Mouse (Mus musculus) forebrain, embryonic 12.5 days (tissue): Measurements from ENCODE around the gene Borcs7. TPM values are rescaled to one million over a fixed set of nuclear protein-coding genes. Genes with fewer than 3 reads are reported as not detected.
"Not testable (repeated sequence)": the region's sequence is repeated elsewhere in the genome, so short reads cannot be mapped to it uniquely, and the experiment has no call there.

Source experiments
- ATAC-seq: fragments of 200-750 bp; cut with Nextera tagmentation; 2 replicates; pipeline ENCODE4 v1.8.0; 2017; ENCODE audit warnings: moderate TSS enrichment; ENCODE audit not compliant: low FRiP score
- H3K27ac ChIP-seq: fragments of 300-500 bp; sonication (generic); 2 replicates; pipeline ENCODE4 v1.5.1; 2016; ENCODE audit warnings: mild to moderate bottlenecking
- H3K27me3 ChIP-seq: fragments of 300-500 bp; sonication (generic); 2 replicates; pipeline ENCODE4 v1.6.1; 2016; ENCODE audit warnings: mild to moderate bottlenecking
- H3K36me3 ChIP-seq: fragments of 300-500 bp; sonication (generic); replicated peaks from 2 replicates; pipeline ENCODE4 v1.6.1; 2016; ENCODE audit warnings: mild to moderate bottlenecking
- H3K4me1 ChIP-seq: fragments of 300-500 bp; sonication (generic); 2 replicates; pipeline ENCODE4 v1.6.1; 2016
- H3K4me2 ChIP-seq: fragments of 300-500 bp; sonication (generic); 2 replicates; pipeline ENCODE4 v1.6.1; 2016; ENCODE audit warnings: mild to moderate bottlenecking, moderate library complexity
- H3K4me3 ChIP-seq: fragments of 300-500 bp; sonication (generic); replicated peaks from 2 replicates; pipeline ENCODE4 v1.5.1; 2016; ENCODE audit warnings: mild to moderate bottlenecking
- H3K9ac ChIP-seq: fragments of 300-500 bp; sonication (generic); 2 replicates; pipeline ENCODE4 v1.6.1; 2016; ENCODE audit warnings: mild to moderate bottlenecking
- H3K9me3 ChIP-seq: fragments of 300-500 bp; sonication (generic); 2 replicates; pipeline ENCODE4 v1.6.1; 2016
- WGBS: fragments of 180-500 bp; shearing (Covaris S2); methylation state at CpG from one replicate; pipeline ENCODE4 v1.1.7; 2016; 5-methylcytosine and 5-hydroxymethylcytosine counted together
- polyA plus RNA-seq: library from polyadenylated mRNA; unstranded; fragments of >200 nt; fragmentation: Nextera tagmentation; extraction: Ambion mirVana; gene quantifications from 2 replicates; pipeline ENCODE4 v1.2.1, GENCODE M21; 2016

Gene Borcs7
- polyA plus RNA-seq, 1 experiment from 2014 or later, result 14.8 TPM

- ATAC-seq, result peak; percentile 53; the same call in 1 of the 2 replicates
- Histone ChIP-seq H3K4me2 (no peak overlapping the region), H3K4me1 (peaks cover 7% of the 10 kb centered on the region; the same call in 1 of the 2 replicates), H3K9me3 (no peaks in the 10 kb centered on the region), H3K36me3 (no peaks in the 10 kb centered on the region), H3K27ac (peak overlapping the region; percentile 16; the same call in 1 of the 2 replicates), H3K9ac (no peak overlapping the region), H3K27me3 (no peaks in the 10 kb centered on the region), H3K4me3 (no peak overlapping the region)
- WGBS, result 56% methylated on average over 8 of the region's 8 CpGs
Observed at GRCm38 (mm10) chr19:46727140-46727736, 37.5 kb downstream of the Borcs7 start.

GRCm38 (mm10) chr19:46727945-46728540, 38.3 kb downstream of the Borcs7 start:
- H3K4me2 ChIP-seq, result no peak overlapping the region
- peaks cover 7% of the 10 kb centered on the region; the same call in 1 of the 2 replicates for H3K4me1 ChIP-seq
- WGBS, result 88% methylated on average over 11 of the region's 11 CpGs
- ATAC-seq, result no peak
- H3K4me3 ChIP-seq, result no peak overlapping the region
- no peak overlapping the region; the same call in 1 of the 2 replicates for H3K27ac ChIP-seq
- no peaks in the 10 kb centered on the region for H3K27me3 ChIP-seq
- H3K36me3 ChIP-seq, result no peaks in the 10 kb centered on the region
- no peak overlapping the region for H3K9ac ChIP-seq
- no peaks in the 10 kb centered on the region for H3K9me3 ChIP-seq

GRCm38 (mm10) chr19:46728909-46729308, 39.2 kb downstream of the Borcs7 start:
- H3K9me3 ChIP-seq, result no peaks in the 10 kb centered on the region
- no peak for ATAC-seq
- no peaks in the 10 kb centered on the region for H3K36me3 ChIP-seq
- H3K4me2 ChIP-seq, result no peak overlapping the region
- no peak overlapping the region for H3K27ac ChIP-seq
- no peaks in the 10 kb centered on the region for H3K27me3 ChIP-seq
- WGBS, result 84% methylated on average over 3 of the region's 3 CpGs
- H3K4me1 ChIP-seq, result peaks cover 7% of the 10 kb centered on the region; the same call in 1 of the 2 replicates
- H3K4me3 ChIP-seq, result no peak overlapping the region
- H3K9ac ChIP-seq, result no peak overlapping the region

GRCm38 (mm10) chr19:46731351-46731750, 41.6 kb downstream of the Borcs7 start:
- Histone ChIP-seq H3K4me3 (no peak overlapping the region), H3K36me3 (no peaks in the 10 kb centered on the region), H3K27me3 (no peaks in the 10 kb centered on the region), H3K4me2 (no peak overlapping the region), H3K27ac (no peak overlapping the region), H3K9me3 (no peaks in the 10 kb centered on the region), H3K9ac (no peak overlapping the region), H3K4me1 (peaks cover 7% of the 10 kb centered on the region; the same call in 1 of the 2 replicates)
- no peak for ATAC-seq
- WGBS, result 92% methylated on average over 10 of the region's 10 CpGs

GRCm38 (mm10) chr19:46732673-46733072, 43.0 kb downstream of the Borcs7 start:
- not testable (repeated sequence) for H3K9me3 ChIP-seq, H3K9ac ChIP-seq, H3K4me3 ChIP-seq, H3K27me3 ChIP-seq, H3K27ac ChIP-seq, ATAC-seq, H3K36me3 ChIP-seq, H3K4me1 ChIP-seq, H3K4me2 ChIP-seq
- 96% methylated on average over 5 of the region's 5 CpGs for WGBS

GRCm38 (mm10) chr19:46733626-46734025, 43.9 kb downstream of the Borcs7 start:
- no peak for ATAC-seq
- Histone ChIP-seq H3K9ac (no peak overlapping the region), H3K27ac (no peak overlapping the region), H3K36me3 (no peaks in the 10 kb centered on the region), H3K4me2 (no peak overlapping the region), H3K4me1 (no peaks in the 10 kb centered on the region), H3K27me3 (no peaks in the 10 kb centered on the region), H3K4me3 (no peak overlapping the region), H3K9me3 (no peaks in the 10 kb centered on the region)
- WGBS, result 92% methylated on average over 7 of the region's 7 CpGs

- H3K27ac ChIP-seq, result no peak overlapping the region
- no peaks in the 10 kb centered on the region for H3K9me3 ChIP-seq
- no peak overlapping the region for H3K9ac ChIP-seq
- H3K27me3 ChIP-seq, result no peaks in the 10 kb centered on the region
- H3K4me3 ChIP-seq, result no peak overlapping the region
- ATAC-seq, result no peak
- H3K4me1 ChIP-seq, result no peaks in the 10 kb centered on the region
- no peak overlapping the region for H3K4me2 ChIP-seq
- 72% methylated on average over 5 of the region's 5 CpGs for whole genome bisulfite sequencing
- H3K36me3 ChIP-seq, result no peaks in the 10 kb centered on the region
Observed at GRCm38 (mm10) chr19:46735241-46735640, 45.5 kb downstream of the Borcs7 start.

- Histone ChIP-seq H3K36me3 (no peaks in the 10 kb centered on the region), H3K4me2 (no peak overlapping the region), H3K4me3 (no peak overlapping the region), H3K27me3 (no peaks in the 10 kb centered on the region), H3K9ac (no peak overlapping the region), H3K4me1 (no peaks in the 10 kb centered on the region), H3K27ac (no peak overlapping the region), H3K9me3 (no peaks in the 10 kb centered on the region)
- 87% methylated on average over 7 of the region's 7 CpGs for WGBS
- no peak for ATAC-seq
Observed at GRCm38 (mm10) chr19:46737106-46737505, 47.4 kb downstream of the Borcs7 start.

- Histone ChIP-seq H3K9ac (no peak overlapping the region), H3K9me3 (no peaks in the 10 kb centered on the region), H3K36me3 (no peaks in the 10 kb centered on the region), H3K27me3 (no peaks in the 10 kb centered on the region), H3K27ac (no peak overlapping the region), H3K4me2 (no peak overlapping the region), H3K4me3 (no peak overlapping the region), H3K4me1 (no peaks in the 10 kb centered on the region)
- 54% methylated on average over 7 of the region's 7 CpGs for WGBS
- ATAC-seq, result no peak
Observed at GRCm38 (mm10) chr19:46740341-46741008, 50.8 kb downstream of the Borcs7 start.

GRCm38 (mm10) chr19:46741574-46741973, 51.9 kb downstream of the Borcs7 start:
- Histone ChIP-seq H3K27me3 (no peaks in the 10 kb centered on the region), H3K4me1 (no peaks in the 10 kb centered on the region), H3K9ac (no peak overlapping the region), H3K36me3 (no peaks in the 10 kb centered on the region), H3K4me2 (no peak overlapping the region), H3K27ac (no peak overlapping the region), H3K9me3 (no peaks in the 10 kb centered on the region), H3K4me3 (no peak overlapping the region)
- no peak for ATAC-seq
- WGBS, result 60% methylated on average over 6 of the region's 6 CpGs

GRCm38 (mm10) chr19:46744681-46745080, 55.0 kb downstream of the Borcs7 start:
- no peaks in the 10 kb centered on the region for H3K36me3 ChIP-seq
- no peak overlapping the region for H3K4me3 ChIP-seq
- no peaks in the 10 kb centered on the region for H3K9me3 ChIP-seq
- 71% methylated on average over 9 of the region's 9 CpGs for WGBS
- H3K4me2 ChIP-seq, result no peak overlapping the region
- no peak overlapping the region for H3K9ac ChIP-seq
- H3K4me1 ChIP-seq, result no peaks in the 10 kb centered on the region
- H3K27ac ChIP-seq, result no peak overlapping the region
- ATAC-seq, result no peak
- H3K27me3 ChIP-seq, result no peaks in the 10 kb centered on the region

GRCm38 (mm10) chr19:46747799-46748198, 58.1 kb downstream of the Borcs7 start:
- ATAC-seq, result no peak
- H3K4me1 ChIP-seq, result no peaks in the 10 kb centered on the region
- WGBS, result 86% methylated on average over 3 of the region's 3 CpGs

More at GRCm38 (mm10) chr19:46747799-46748198, 58.1 kb downstream of the Borcs7 start:
- Histone ChIP-seq H3K27me3 (no peaks in the 10 kb centered on the region), H3K36me3 (no peaks in the 10 kb centered on the region), H3K4me3 (no peak overlapping the region), H3K4me2 (no peak overlapping the region), H3K27ac (no peak overlapping the region), H3K9ac (no peak overlapping the region), H3K9me3 (no peaks in the 10 kb centered on the region)
